In the genomic region with DNA sequence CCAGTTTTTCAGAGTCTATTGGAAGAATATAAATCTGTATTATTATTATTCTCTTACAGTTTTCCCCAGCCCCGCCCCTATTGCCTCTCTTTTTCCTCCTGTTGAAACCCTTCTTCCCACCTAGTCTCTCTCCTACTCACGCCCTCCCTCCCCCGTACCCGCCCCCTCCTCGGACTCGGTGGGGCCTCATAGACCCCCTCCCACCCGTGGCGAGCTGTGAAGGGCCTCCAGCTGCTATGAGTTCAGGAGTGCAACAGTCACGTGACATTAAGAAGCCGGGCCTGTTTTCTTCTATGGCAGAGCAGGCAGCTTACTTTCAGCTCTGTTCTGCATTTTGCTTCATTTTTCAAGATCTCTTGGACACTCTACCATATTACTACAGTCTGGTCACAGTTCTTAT, we compare ENCODE assay signal across 21 mouse cellular contexts.
DNase-seq lines count a peak whose midpoint lies in the region; ATAC-seq and TF ChIP-seq lines count a peak whose summit lies in the region.
"Had no signal": no experiment of that assay in that cellular context is flagged by ENCODE, and none has a peak within 500 bp of the region (broad histone marks: within the 10 kb centered on the region; RNA-seq: fewer than 3 reads in every experiment).

No protein-coding gene starts in this region.

- ATAC-seq in midbrain, embryonic 12.5 days (ENCODE audit: low FRiP score, low read depth): peak; percentile 44; the same call in 1 of the 2 replicates
- no peak; the same call in 1 of the 2 replicates for ATAC-seq in stomach, embryonic 16.5 days (ENCODE audit: insufficient read depth, low FRiP score)
- ATAC-seq in stomach, postnatal 0 days (ENCODE audit: low FRiP score, low TSS enrichment): no peak
- ATAC-seq in hindbrain, embryonic 13.5 days (ENCODE audit: low FRiP score): no peak
- ATAC-seq: CD4-positive, CD25-positive, alpha-beta regulatory T cell, adult 4 months; hindbrain, postnatal 0 days had no signal

- no peaks in the 10 kb centered on the region; the same call in 1 of the 2 replicates for H3K27me3 ChIP-seq in midbrain, embryonic 12.5 days
- H3K27me3 ChIP-seq in midbrain, embryonic 10.5 days (ENCODE audit: low read depth, poor library complexity, severe bottlenecking): 0 out of 2 replicates have a peak, but pooled peaks cover 10% of the 10 kb centered on the region
- no peaks in the 10 kb centered on the region for H3K27me3 ChIP-seq in stomach, embryonic 16.5 days (ENCODE audit: control insufficient read depth, insufficient read depth, low read length)
- H3K27me3 ChIP-seq in stomach, postnatal 0 days (ENCODE audit: control insufficient read depth, insufficient read depth, low read length): no peaks in the 10 kb centered on the region
- no peaks in the 10 kb centered on the region for H3K27me3 ChIP-seq in hindbrain, embryonic 13.5 days
- H3K27me3 ChIP-seq: heart, embryonic 13.5 days; hindbrain, embryonic 12.5 days had no signal

- H3K36me3 ChIP-seq in midbrain, embryonic 12.5 days: no peaks in the 10 kb centered on the region
- H3K36me3 ChIP-seq in midbrain, embryonic 10.5 days: no peaks in the 10 kb centered on the region
- no peaks in the 10 kb centered on the region for H3K36me3 ChIP-seq in stomach, embryonic 16.5 days (ENCODE audit: control insufficient read depth, insufficient read depth, low read length)
- no peaks in the 10 kb centered on the region for H3K36me3 ChIP-seq in stomach, postnatal 0 days (ENCODE audit: control insufficient read depth, insufficient read depth, low read length)
- H3K36me3 ChIP-seq in hindbrain, embryonic 13.5 days: no peaks in the 10 kb centered on the region
- H3K36me3 ChIP-seq: heart, embryonic 13.5 days; hindbrain, embryonic 12.5 days had no signal

- no peaks in the 10 kb centered on the region for H3K9me3 ChIP-seq in midbrain, embryonic 12.5 days
- H3K9me3 ChIP-seq in midbrain, embryonic 10.5 days (replicated peaks): no peaks in the 10 kb centered on the region
- H3K9me3 ChIP-seq in stomach, embryonic 16.5 days (replicated peaks; ENCODE audit: control insufficient read depth, low read length): no peaks in the 10 kb centered on the region
- H3K9me3 ChIP-seq in stomach, postnatal 0 days (ENCODE audit: control insufficient read depth, low read length): no peaks in the 10 kb centered on the region
- H3K9me3 ChIP-seq in hindbrain, embryonic 13.5 days: no peaks in the 10 kb centered on the region
- H3K9me3 ChIP-seq: heart, embryonic 13.5 days; hindbrain, embryonic 12.5 days had no signal

- no peak for TF ChIP-seq EP300 in stomach, postnatal 0 days (optimal IDR thresholded peaks at IDR 0.05)

- no peak overlapping the region for H3K27ac ChIP-seq in midbrain, embryonic 12.5 days (replicated peaks)
- no peak overlapping the region for H3K27ac ChIP-seq in midbrain, embryonic 10.5 days (replicated peaks)
- no peak overlapping the region for H3K27ac ChIP-seq in stomach, embryonic 16.5 days (ENCODE audit: low read length)
- H3K27ac ChIP-seq in stomach, postnatal 0 days (replicated peaks): no peak overlapping the region
- H3K27ac ChIP-seq in hindbrain, embryonic 13.5 days: no peak overlapping the region
- H3K27ac ChIP-seq: heart, embryonic 13.5 days; hindbrain, embryonic 12.5 days; hindbrain, postnatal 0 days had no signal

- no peak overlapping the region for H3K4me3 ChIP-seq in midbrain, embryonic 12.5 days
- no peak overlapping the region for H3K4me3 ChIP-seq in midbrain, embryonic 10.5 days
- no peak overlapping the region for H3K4me3 ChIP-seq in stomach, embryonic 16.5 days (replicated peaks; ENCODE audit: low read length)
- H3K4me3 ChIP-seq in stomach, postnatal 0 days (ENCODE audit: low read depth, low read length): no peak overlapping the region
- H3K4me3 ChIP-seq in hindbrain, embryonic 13.5 days: no peak overlapping the region
- H3K4me3 ChIP-seq: erythroblast, embryonic 14.5 days; heart, embryonic 13.5 days; hindbrain, embryonic 12.5 days had no signal

- peaks cover 5% of the 10 kb centered on the region for H3K4me1 ChIP-seq in midbrain, embryonic 12.5 days
- peaks cover 3% of the 10 kb centered on the region; the same call in 1 of the 2 replicates for H3K4me1 ChIP-seq in midbrain, embryonic 10.5 days
- H3K4me1 ChIP-seq in stomach, embryonic 16.5 days (ENCODE audit: control insufficient read depth, insufficient read depth, low read length): no peaks in the 10 kb centered on the region
- no peaks in the 10 kb centered on the region for H3K4me1 ChIP-seq in stomach, postnatal 0 days (replicated peaks; ENCODE audit: control insufficient read depth, insufficient read depth)
- 0 out of 2 replicates have a peak, but pooled peaks cover 5% of the 10 kb centered on the region for H3K4me1 ChIP-seq in hindbrain, embryonic 13.5 days (replicated peaks)
- H3K4me1 ChIP-seq: heart, embryonic 13.5 days had no signal

- TF ChIP-seq CTCF in stomach, postnatal 0 days (IDR thresholded peaks at IDR 0.05; ENCODE audit: low read depth): no peak

- peak; percentile 59 for DNase-seq in embryo, embryonic 11 days
- no peak for DNase-seq in embryo, embryonic 9.5 days (ENCODE audit: extremely low spot score)
- DNase-seq in midbrain, embryonic 10.5 days (ENCODE audit: low spot score): no peak
- DNase-seq in stomach, postnatal 0 days (ENCODE audit: low spot score): no peak
- peak; percentile 18 for DNase-seq in retina, postnatal 1 day
- DNase-seq: adrenal gland, postnatal 10 days; B cell, adult 2 months; cerebellum, adult 11 months; cerebellum, adult 8-10 months; cerebellum, postnatal 14 days; gastrocnemius, postnatal 36 days; heart, adult 11 months; heart, postnatal 4 days had no signal

- no peak overlapping the region for H3K9ac ChIP-seq in midbrain, embryonic 12.5 days (replicated peaks)
- H3K9ac ChIP-seq in stomach, embryonic 16.5 days (ENCODE audit: low read length): no peak overlapping the region
- no peak overlapping the region for H3K9ac ChIP-seq in stomach, postnatal 0 days (ENCODE audit: low read length)
- H3K9ac ChIP-seq in hindbrain, embryonic 13.5 days: no peak overlapping the region
- H3K9ac ChIP-seq: heart, embryonic 13.5 days; hindbrain, embryonic 12.5 days had no signal

- WGBS in midbrain, embryonic 12.5 days: 55% methylated on average over 10 of the region's 10 CpGs
- WGBS in midbrain, embryonic 10.5 days: 52% methylated on average over 10 of the region's 10 CpGs
- WGBS in stomach, embryonic 16.5 days: 34% methylated on average over 10 of the region's 10 CpGs
- WGBS in stomach, postnatal 0 days: 42% methylated on average over 10 of the region's 10 CpGs
- 20% methylated on average over 10 of the region's 10 CpGs for WGBS in hindbrain, embryonic 13.5 days

- no peak overlapping the region for H3K4me2 ChIP-seq in midbrain, embryonic 12.5 days (replicated peaks)
- H3K4me2 ChIP-seq in stomach, embryonic 16.5 days (ENCODE audit: low read depth, low read length): 0 out of 2 replicates have a peak overlapping the region, but pooled peaks have one; percentile 15
- H3K4me2 ChIP-seq in stomach, postnatal 0 days (replicated peaks; ENCODE audit: low read depth): no peak overlapping the region
- H3K4me2 ChIP-seq in hindbrain, embryonic 13.5 days: no peak overlapping the region
- H3K4me2 ChIP-seq: heart, embryonic 13.5 days; hindbrain, embryonic 12.5 days had no signal

Comparison
In these comparisons a context has a peak if more than half of its experiments do, and no peak if none do; other contexts are left out.
1. DNase-seq: peak in embryo, embryonic 11 days (single experiment) and retina, postnatal 1 day (single experiment); none in embryo, embryonic 9.5 days (single experiment), midbrain, embryonic 10.5 days (single experiment) and stomach, postnatal 0 days (single experiment).